Mouse (Mus musculus) lung, postnatal 0 days (tissue): ENCODE data around the gene Ropn1. TPM values are rescaled to one million over a fixed set of nuclear protein-coding genes. Genes with fewer than 3 reads are reported as not detected.

ENCODE experiments used
- ATAC-seq: fragments of 200-750 bp; cut with Nextera tagmentation; 2 replicates; pipeline ENCODE4 v1.8.0; 2017; ENCODE audit warnings: moderate library complexity
- DNase-seq: peaks from one replicate; pipeline ENCODE4 v3.0.0-alpha.2; 2016; ENCODE audit warnings: low spot score
- H3K27ac ChIP-seq: fragments of 300-500 bp; sonication (generic); 2 replicates; pipeline ENCODE4 v1.5.1; 2014; ENCODE audit warnings: antibody characterized with exemption, mild to moderate bottlenecking, low read length, mixed read lengths
- H3K27me3 ChIP-seq: fragments of 300-500 bp; sonication (generic); replicated peaks from 2 replicates; pipeline ENCODE4 v1.6.1; 2014; ENCODE audit warnings: low read length, mixed read lengths; ENCODE audit not compliant: insufficient read depth
- H3K36me3 ChIP-seq: fragments of 300-500 bp; sonication (generic); 2 replicates; pipeline ENCODE4 v1.6.1; 2014; ENCODE audit warnings: low read length, mixed read lengths; ENCODE audit not compliant: insufficient read depth
- H3K4me1 ChIP-seq: fragments of 300-500 bp; sonication (generic); 2 replicates; pipeline ENCODE4 v1.6.1; 2014; ENCODE audit warnings: antibody characterized with exemption, low read depth, low read length, mixed read lengths; ENCODE audit not compliant: insufficient read depth
- H3K4me2 ChIP-seq: fragments of 300-500 bp; sonication (generic); replicated peaks from 2 replicates; pipeline ENCODE4 v1.6.1; 2014; ENCODE audit warnings: low read depth, mild to moderate bottlenecking, low read length, moderate library complexity, mixed read lengths
- H3K4me3 ChIP-seq: fragments of 300-500 bp; sonication (generic); 2 replicates; pipeline ENCODE4 v1.5.1; 2014; ENCODE audit warnings: low read depth, low read length
- H3K9ac ChIP-seq: fragments of 300-500 bp; sonication (generic); replicated peaks from 2 replicates; pipeline ENCODE4 v1.6.1; 2014; ENCODE audit warnings: low read depth, mild to moderate bottlenecking
- H3K9me3 ChIP-seq: fragments of 300-500 bp; sonication (generic); 2 replicates; pipeline ENCODE4 v1.6.1; 2016; ENCODE audit warnings: low read length, mixed read lengths
- CTCF ChIP-seq: IDR thresholded peaks from 2 replicates; pipeline ENCODE4 v1.5.1; 2016; ENCODE audit warnings: antibody characterized with exemption, mild to moderate bottlenecking
- EP300 ChIP-seq: IDR thresholded peaks from 2 replicates; pipeline ENCODE4 v1.6.1; 2016; ENCODE audit warnings: antibody characterized with exemption, mild to moderate bottlenecking, control low read depth
- WGBS: fragments of 180-500 bp; shearing (Covaris S2); extraction: QIAGEN DNeasy Blood & Tissue Kit; methylation state at CpG from one replicate; pipeline ENCODE4 v1.1.7; 2014; 5-methylcytosine and 5-hydroxymethylcytosine counted together
- polyA plus RNA-seq: library from polyadenylated mRNA; unstranded; fragments of >200 nt; fragmentation: Nextera tagmentation; extraction: Ambion mirVana; gene quantifications from 2 replicates; pipeline ENCODE4 v1.2.1, GENCODE M21; 2015

The Ropn1 gene
- polyA plus RNA-seq, 1 experiment from 2014 or later: not detected

DNA sequence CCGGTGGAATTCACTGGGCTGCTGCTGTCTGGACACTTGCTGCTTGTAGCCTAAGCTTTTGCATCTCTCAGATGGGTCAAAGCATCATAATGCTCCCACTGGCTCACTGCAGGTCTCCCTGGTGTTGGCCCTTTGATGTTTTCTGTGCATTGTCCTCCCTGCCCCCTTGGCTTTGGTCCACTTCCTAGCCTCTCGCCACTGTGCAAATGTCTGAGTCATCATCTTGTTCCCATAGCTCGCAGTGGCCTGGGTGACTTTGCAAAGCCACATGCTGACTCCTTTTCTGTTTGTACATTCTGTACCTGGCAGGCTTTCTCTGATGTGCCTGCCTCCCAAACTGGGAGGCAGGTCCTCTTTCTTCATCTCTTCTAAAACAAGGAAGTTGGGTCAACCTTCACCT lies 23.1 kb downstream of the Ropn1 start:
- Histone ChIP-seq H3K9ac (no peak overlapping the region), H3K4me3 (no peak overlapping the region), H3K27me3 (no peaks in the 10 kb centered on the region), H3K36me3 (no peaks in the 10 kb centered on the region), H3K4me2 (no peak overlapping the region), H3K27ac (no peak overlapping the region), H3K4me1 (0 out of 2 replicates have a peak, but pooled peaks cover 3% of the 10 kb centered on the region), H3K9me3 (no peaks in the 10 kb centered on the region)
- peak; percentile 68 for ATAC-seq
- TF ChIP-seq CTCF: no peak
- peak; percentile 68; the same call in 1 of the 2 replicates for TF ChIP-seq EP300
- DNase-seq: peak; percentile 60
- 38% methylated on average over 3 of the region's 3 CpGs for WGBS

DNA sequence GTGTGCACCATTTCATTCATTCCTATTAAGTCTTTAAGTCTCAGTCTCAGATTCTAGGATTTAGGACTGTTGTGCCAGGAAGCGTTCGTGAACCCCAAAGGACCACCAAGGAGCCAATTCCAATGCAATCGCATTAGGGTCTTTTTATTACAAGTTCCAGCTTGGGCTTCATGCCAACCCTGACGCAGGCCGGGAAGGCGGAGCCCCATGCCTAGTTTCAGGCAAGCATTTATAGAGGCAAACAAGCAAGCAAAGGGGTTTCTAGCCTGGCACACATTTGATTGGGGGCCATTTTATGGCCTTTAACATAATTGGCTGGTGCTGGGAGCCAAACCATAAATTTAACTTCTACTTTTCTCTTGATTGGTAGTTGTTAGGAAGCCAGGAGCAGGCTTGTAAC lies 24.6 kb downstream of the Ropn1 start:
- no peak overlapping the region for H3K27ac ChIP-seq
- ATAC-seq (no peak), DNase-seq (no peak)
- no peak overlapping the region for H3K4me2 ChIP-seq
- no peaks in the 10 kb centered on the region for H3K27me3 ChIP-seq
- no peaks in the 10 kb centered on the region for H3K4me1 ChIP-seq
- 85% methylated on average over 6 of the region's 6 CpGs for WGBS
- no peaks in the 10 kb centered on the region for H3K9me3 ChIP-seq
- no peak for TF ChIP-seq EP300
- no peak for TF ChIP-seq CTCF
- no peak overlapping the region for H3K9ac ChIP-seq
- H3K36me3 ChIP-seq: no peaks in the 10 kb centered on the region
- H3K4me3 ChIP-seq: no peak overlapping the region

DNA sequence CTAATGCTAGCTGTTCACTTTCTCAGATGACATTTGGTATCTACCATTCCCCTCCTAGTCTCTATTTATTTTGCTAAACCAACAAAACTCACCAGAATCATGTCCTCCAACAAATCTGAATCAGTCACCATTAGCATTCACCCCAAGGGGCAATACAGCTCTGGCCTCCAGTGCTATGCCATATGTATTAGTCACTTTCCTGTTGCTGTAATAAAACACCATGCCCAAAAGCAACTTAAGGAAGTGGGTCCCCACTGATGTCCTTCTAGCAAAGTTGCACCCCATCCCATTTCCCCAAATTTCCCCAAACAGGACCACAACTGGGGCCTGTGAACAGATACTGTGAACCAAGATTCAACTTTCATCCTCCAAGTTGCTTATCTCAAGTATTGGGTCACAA lies 32.1 kb downstream of the Ropn1 start:
- ATAC-seq (no peak), DNase-seq (no peak)
- Histone ChIP-seq H3K4me3 (no peak overlapping the region), H3K27me3 (no peaks in the 10 kb centered on the region), H3K36me3 (no peaks in the 10 kb centered on the region), H3K27ac (no peak overlapping the region), H3K9ac (no peak overlapping the region), H3K4me2 (no peak overlapping the region), H3K4me1 (no peaks in the 10 kb centered on the region), H3K9me3 (no peaks in the 10 kb centered on the region)
- TF ChIP-seq EP300 (no peak), CTCF (no peak)

DNA sequence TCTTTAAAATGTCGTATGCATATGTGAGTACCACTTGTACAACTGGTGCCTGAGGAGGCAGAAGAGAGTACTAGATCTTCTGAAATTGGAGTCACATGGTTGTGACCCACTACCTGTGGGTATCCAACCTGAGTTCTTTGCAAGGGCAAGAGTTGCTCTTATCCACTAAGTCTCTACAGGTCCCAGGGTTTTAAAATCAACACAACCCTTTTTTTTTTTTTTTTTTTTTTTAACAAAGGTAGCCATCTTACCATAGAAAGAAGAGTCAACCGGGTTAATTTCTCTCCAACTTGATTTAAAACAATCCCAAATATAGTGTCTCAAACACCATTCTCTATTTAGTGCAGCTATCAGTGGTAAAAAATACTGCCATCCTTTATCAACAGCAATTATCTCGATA lies 40.2 kb downstream of the Ropn1 start:
- no peaks in the 10 kb centered on the region for H3K27me3 ChIP-seq
- WGBS: 64% methylated on average over 3 of the region's 3 CpGs
- no peak overlapping the region for H3K9ac ChIP-seq
- TF ChIP-seq CTCF (no peak), EP300 (no peak)
- ATAC-seq (no peak), DNase-seq (no peak)
- no peak overlapping the region for H3K4me2 ChIP-seq
- no peaks in the 10 kb centered on the region for H3K9me3 ChIP-seq
- H3K27ac ChIP-seq: no peak overlapping the region
- H3K4me3 ChIP-seq: peak overlapping the region; percentile 65
- H3K4me1 ChIP-seq: peaks cover 5% of the 10 kb centered on the region; the same call in 1 of the 2 replicates
- no peaks in the 10 kb centered on the region for H3K36me3 ChIP-seq

DNA sequence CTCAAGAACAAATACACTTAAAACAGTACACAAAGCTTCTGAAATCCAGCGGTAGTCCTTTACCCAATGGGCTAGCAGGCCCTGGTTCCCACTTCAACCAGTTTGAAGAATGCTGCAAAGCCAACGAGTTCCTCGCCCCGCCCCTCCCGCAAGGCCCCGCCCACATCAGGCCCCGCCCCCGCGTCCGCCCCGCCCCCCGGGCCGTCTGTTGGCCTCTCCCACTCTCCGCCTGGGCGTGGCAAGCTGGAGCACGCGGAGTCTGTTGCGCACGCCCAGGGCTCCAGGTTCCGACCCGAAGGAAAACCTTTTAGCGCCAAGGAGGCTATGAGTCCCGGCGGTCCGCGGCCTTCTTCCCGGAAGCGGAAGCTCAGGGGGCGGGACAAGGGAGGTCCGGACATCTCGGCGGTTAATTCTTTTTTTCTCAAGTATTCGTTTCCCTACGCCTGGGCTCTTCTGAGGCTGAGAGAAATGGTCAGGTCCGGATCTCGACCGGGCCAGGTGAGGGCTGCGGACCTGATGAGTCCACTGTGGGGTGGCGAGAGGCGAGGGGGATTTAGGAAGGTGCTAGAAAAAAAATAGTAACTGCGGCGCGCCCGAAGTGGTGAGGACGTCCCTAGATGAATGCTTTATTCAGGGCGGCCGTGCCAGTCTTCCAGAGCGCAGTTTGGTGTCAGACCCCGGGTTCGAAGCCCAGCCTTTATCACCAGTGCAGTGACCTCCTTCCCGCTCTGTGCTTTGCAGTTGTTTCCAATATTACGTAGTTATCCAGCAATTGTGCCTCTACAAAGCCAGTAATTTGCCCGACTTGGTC lies 40.8 kb downstream of the Ropn1 start, which contains the start of gene Ccdc14:
Gene Ccdc14 (plus strand): TSS at position 283 of the 811 bp plus-strand sequence.
- WGBS: under 1% methylated on average over 50 of the region's 53 CpGs
- DNase-seq: peak; percentile 98
- Histone ChIP-seq H3K4me3 (peak within 1 kb of the TSS; percentile 65), H3K27me3 (no peaks in the 10 kb centered on the region), H3K9ac (peak within 1 kb of the TSS; percentile 65), H3K36me3 (no peaks in the 10 kb centered on the region), H3K27ac (peak within 1 kb of the TSS; percentile 89), H3K9me3 (no peaks in the 10 kb centered on the region), H3K4me1 (peaks cover 5% of the 10 kb centered on the region; the same call in 1 of the 2 replicates), H3K4me2 (peak within 1 kb of the TSS; percentile 79)
- TF ChIP-seq EP300 (no peak), CTCF (no peak)
- ATAC-seq: peak; percentile 98

DNA sequence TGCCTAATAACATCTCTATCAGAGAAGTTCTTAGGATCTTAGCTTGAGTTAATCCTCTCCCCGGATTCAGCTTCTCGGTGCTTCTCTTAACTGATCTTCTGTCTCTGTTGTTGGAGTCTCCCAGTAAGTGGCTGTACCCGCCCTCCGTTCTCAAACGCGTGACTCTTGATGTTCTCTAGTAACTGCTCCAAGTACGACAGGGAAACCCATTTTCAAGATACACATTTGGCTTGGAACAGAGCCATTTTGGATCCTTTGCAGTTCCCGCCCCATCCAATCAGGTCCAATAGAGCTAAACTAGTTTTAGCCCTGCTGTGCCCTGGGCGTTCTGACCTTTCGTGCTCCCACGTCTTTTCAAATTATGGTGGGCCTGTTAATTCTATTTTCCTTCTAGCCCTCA lies 41.4 kb downstream of the Ropn1 start:
- 9% methylated on average over 11 of the region's 11 CpGs for WGBS
- TF ChIP-seq CTCF (no peak), EP300 (no peak)

More for the DNA sequence above, 41.4 kb downstream of the Ropn1 start:
- DNase-seq (peak; percentile 33), ATAC-seq (no peak)
- H3K4me3 ChIP-seq: peak overlapping the region; percentile 65
- no peaks in the 10 kb centered on the region for H3K9me3 ChIP-seq
- H3K4me2 ChIP-seq: peak overlapping the region; percentile 79
- peak overlapping the region; percentile 89 for H3K27ac ChIP-seq
- peaks cover 5% of the 10 kb centered on the region; the same call in 1 of the 2 replicates for H3K4me1 ChIP-seq
- H3K27me3 ChIP-seq: no peaks in the 10 kb centered on the region
- H3K9ac ChIP-seq: peak overlapping the region; percentile 65
- no peaks in the 10 kb centered on the region for H3K36me3 ChIP-seq
